Mouse (Mus musculus) ES-E14 (cell line): Measurements from ENCODE around the gene Slc22a7. TPM values are rescaled to one million over a fixed set of nuclear protein-coding genes. Genes with fewer than 3 reads are reported as not detected.
A peak's percentile ranks its signal among the peaks of the same experiment; 100 is the strongest.

ENCODE experiments used
- DNase-seq: peaks from one replicate; pipeline ENCODE4 v3.0.0-alpha.2; 2013; ENCODE audit warnings: low read depth, low spot score
- H3K27ac ChIP-seq: 2 replicates; pipeline ENCODE4 v1.5.1; 2012; ENCODE audit warnings: low read depth, mild to moderate bottlenecking, low read length, moderate library complexity, mixed read lengths; ENCODE audit not compliant: poor library complexity, insufficient read depth, severe bottlenecking
- H3K36me3 ChIP-seq: 2 replicates; pipeline ENCODE4 v1.6.1; 2012; ENCODE audit warnings: mild to moderate bottlenecking, low read length, moderate library complexity, mixed read lengths; ENCODE audit not compliant: control insufficient read depth, poor library complexity, insufficient read depth, severe bottlenecking
- H3K4me1 ChIP-seq, 2 experiments: fragments of 150-350 bp in 1 of 2; sonication (generic) in 1 of 2; 2 replicates each; pipeline ENCODE4 v1.6.1; 2012; ENCODE audit warnings: low read length in 2 of 2, mild to moderate bottlenecking in 1 of 2, mixed read lengths in 1 of 2; ENCODE audit not compliant: control insufficient read depth in 2 of 2, insufficient read depth in 2 of 2, poor library complexity in 1 of 2
- H3K4me3 ChIP-seq, 2 experiments: fragments of 150-350 bp in 1 of 2; sonication (generic) in 1 of 2; 2 replicates each; pipeline ENCODE4 v1.5.1; 2012; ENCODE audit warnings: low read length in 2 of 2, low read depth in 1 of 2, mild to moderate bottlenecking in 1 of 2, mixed read lengths in 1 of 2; ENCODE audit not compliant: insufficient read depth in 1 of 2, poor library complexity in 1 of 2, severe bottlenecking in 1 of 2
- H3K9ac ChIP-seq: 2 replicates; pipeline ENCODE4 v1.6.1; 2012; ENCODE audit warnings: low read depth, mild to moderate bottlenecking, low read length, mixed read lengths; ENCODE audit not compliant: poor library complexity, insufficient read depth, severe bottlenecking
- H3K9me3 ChIP-seq: fragments of 150-350 bp; sonication (generic); 2 replicates; pipeline ENCODE4 v1.6.1; 2012; ENCODE audit warnings: low read depth, mild to moderate bottlenecking, low read length; ENCODE audit not compliant: control insufficient read depth, insufficient read depth
- HCFC1 ChIP-seq: IDR thresholded peaks from 2 replicates; pipeline ENCODE4 v1.6.1; 2012; ENCODE audit warnings: low read length, inconsistent platforms, borderline replicate concordance; ENCODE audit not compliant: insufficient read depth
- MAFK ChIP-seq: IDR thresholded peaks from 2 replicates; pipeline ENCODE4 v1.6.1; 2014; ENCODE audit warnings: mild to moderate bottlenecking, low read depth, low read length, inconsistent platforms; ENCODE audit not compliant: insufficient read depth
- in situ Hi-C, 2 experiments: fragments of 600-800 bp; cut with MboI; formaldehyde crosslinking; loops; one replicate each; pipeline ENCODE4 v1.15.1; 2025; ENCODE audit warnings: low sequenced_read_pairs in 2 of 2, inconsistent platforms in 1 of 2; ENCODE audit not compliant: unreplicated experiment in 2 of 2
- total RNA-seq: library from RNA; depleted of rRNA; stranded (reverse); fragments of 300-350 nt; gene quantifications from 2 replicates; pipeline ENCODE4 v1.2.3, GENCODE M21; 2012; rRNA removed

Slc22a7 gene
- total RNA-seq, 1 experiment: 3.6 TPM

DNA sequence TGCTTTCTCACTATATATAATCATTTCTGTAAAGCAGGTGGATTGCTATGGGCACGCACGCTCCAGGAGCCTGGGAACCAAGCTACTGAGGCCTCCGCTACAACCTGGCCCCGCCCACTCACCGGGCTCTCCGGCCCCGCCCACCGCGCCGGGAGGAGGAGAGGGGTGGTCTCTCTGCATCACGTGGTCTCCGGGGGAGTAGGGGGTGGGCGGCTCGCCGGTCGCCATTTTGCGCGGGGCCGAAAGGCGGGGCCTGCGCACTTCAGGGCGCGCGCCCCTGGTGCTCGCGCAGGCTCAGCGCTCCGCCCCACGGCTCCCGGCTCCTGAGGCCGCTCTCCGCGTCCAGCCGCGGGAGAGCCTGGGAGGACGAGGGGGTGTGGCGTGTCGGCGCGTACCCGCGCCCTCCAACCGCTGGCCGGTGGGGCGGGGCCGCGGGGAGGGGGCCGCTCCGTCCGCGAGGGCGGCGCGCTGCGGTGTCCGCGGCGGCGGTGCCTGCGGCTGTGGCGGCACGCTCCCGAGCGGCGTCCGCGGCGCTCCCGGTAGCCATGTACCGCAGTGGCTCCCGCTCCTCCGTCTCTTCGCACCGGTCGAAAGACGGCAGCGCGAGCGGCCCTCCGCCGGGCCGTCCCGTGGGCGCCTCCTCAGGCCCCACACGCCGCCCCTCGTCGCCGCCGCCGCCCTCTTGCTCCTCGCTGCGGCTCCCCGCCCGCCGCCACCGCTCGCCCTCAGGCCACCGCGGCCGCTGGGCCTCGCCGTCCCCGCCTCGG is 54.8 kb downstream of the Slc22a7 start, which contains the start of gene Zfp318:
Zfp318 (plus strand) TSS at position 438 of the 767 bp plus-strand sequence.
- H3K9me3 ChIP-seq: no peaks in the 10 kb centered on the region
- peak; percentile 94 for DNase-seq
- peak within 1 kb of the TSS; percentile 36; the same call in 1 of the 2 replicates for H3K27ac ChIP-seq
- peaks cover 2% of the 10 kb centered on the region; the same call in 1 of the 2 replicates for H3K36me3 ChIP-seq
- peak within 1 kb of the TSS; percentile 95 for H3K9ac ChIP-seq
- H3K4me3 ChIP-seq: peak within 1 kb of the TSS; percentile 87 to 89
- in situ Hi-C loops: no loop called here
- H3K4me1 ChIP-seq: no peaks in the 10 kb centered on the region
- TF ChIP-seq MAFK (no peak), HCFC1 (peak; percentile 62)

Other genes starting within 250 kb of the Slc22a7 start
- 9.5 and 11.8 TPM in 2 replicates for gene Polh, start 235.8 kb downstream of the Slc22a7 start, total RNA-seq
- gene Xpo5, start 235.7 kb downstream of the Slc22a7 start, total RNA-seq: 63.2 and 63.9 TPM in 2 replicates
- gene Polr1c, start 190.4 kb downstream of the Slc22a7 start, total RNA-seq: 177 and 213 TPM in 2 replicates
- 59.3 and 68.6 TPM in 2 replicates for gene Yipf3, start 190.4 kb downstream of the Slc22a7 start, total RNA-seq
- 1.3 TPM in 2 replicates for gene Lrrc73, start 184.9 kb downstream of the Slc22a7 start, total RNA-seq
- gene Tjap1, start 155.4 kb downstream of the Slc22a7 start, total RNA-seq: 27.7 and 33.0 TPM in 2 replicates
- gene Dlk2, start 141.0 kb downstream of the Slc22a7 start, total RNA-seq: 1.3 and 1.4 TPM in 2 replicates
- gene Abcc10, start 110.1 kb downstream of the Slc22a7 start, total RNA-seq: 17.2 and 25.6 TPM in 2 replicates
- gene Zfp318, start 54.7 kb downstream of the Slc22a7 start, total RNA-seq: 14.0 and 19.1 TPM in 2 replicates
- 0.49 and 0.79 TPM in 2 replicates for gene Crip3, start 9.5 kb downstream of the Slc22a7 start, total RNA-seq
- gene Ttbk1, start 49.2 kb upstream of the Slc22a7 start, total RNA-seq: 0.98 and 1.2 TPM in 2 replicates
- gene Dnph1, start 58.3 kb upstream of the Slc22a7 start, total RNA-seq: 44.1 and 48.2 TPM in 2 replicates
- gene Cul9, start 107.9 kb upstream of the Slc22a7 start, total RNA-seq: 1.8 and 4.5 TPM in 2 replicates
- 65.2 and 75.6 TPM in 2 replicates for gene Srf, start 117.7 kb upstream of the Slc22a7 start, total RNA-seq
- gene Ptk7, start 191.0 kb upstream of the Slc22a7 start, total RNA-seq: 200 and 384 TPM in 2 replicates
- 17.8 and 20.7 TPM in 2 replicates for gene Klc4, start 207.6 kb upstream of the Slc22a7 start, total RNA-seq
- 205 and 261 TPM in 2 replicates for gene Mrpl2, start 207.8 kb upstream of the Slc22a7 start, total RNA-seq
- 88.5 and 96.1 TPM in 2 replicates for gene Cul7, start 211.9 kb upstream of the Slc22a7 start, total RNA-seq
- gene Rrp36, start 235.9 kb upstream of the Slc22a7 start, total RNA-seq: 44.5 and 57.0 TPM in 2 replicates
- gene Mea1, start 240.3 kb upstream of the Slc22a7 start, total RNA-seq: 72.9 and 77.5 TPM in 2 replicates
- gene Klhdc3, start 242.5 kb upstream of the Slc22a7 start, total RNA-seq: 65.1 and 73.0 TPM in 2 replicates